Comparison of ENCODE assay signal across 8 mouse cellular contexts in the genomic region with DNA sequence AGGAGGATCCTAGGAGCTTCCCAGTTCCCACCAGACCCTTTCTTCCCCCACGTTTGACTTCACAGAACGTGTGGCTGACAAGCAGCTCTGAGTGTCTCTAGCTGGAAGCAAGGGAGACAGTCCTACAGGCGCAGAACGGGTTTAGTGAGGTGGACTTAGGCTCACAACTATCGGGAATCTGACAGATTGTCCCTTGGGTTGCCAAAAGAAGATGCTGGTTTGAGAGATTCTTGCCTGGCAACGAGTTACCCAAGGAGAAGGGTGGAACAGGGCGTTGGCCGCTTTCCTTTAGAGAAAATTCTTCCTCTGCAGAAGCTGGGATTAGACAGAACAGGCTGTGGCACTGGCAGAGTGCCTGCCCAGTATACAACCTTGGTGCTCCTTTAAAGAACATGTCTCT. TPM values are rescaled to one million over a fixed set of nuclear protein-coding genes. Genes with fewer than 3 reads are reported as not detected.
DNase-seq lines count a peak whose midpoint lies in the region; ATAC-seq and TF ChIP-seq lines count a peak whose summit lies in the region.

No protein-coding gene starts in this region.

- TF ChIP-seq CTCF in thymus, adult 2 months (IDR thresholded peaks at IDR 0.05; ENCODE audit: borderline replicate concordance, control insufficient read depth, extremely low read depth, insufficient read depth, low read length, poor library complexity), result no peak

- intact Hi-C loops in heart, postnatal 14 days (cut with DNase I), result no loop called here

- TF ChIP-seq POLR2A in thymus, adult 2 months (IDR thresholded peaks at IDR 0.05; ENCODE audit: control insufficient read depth, extremely low read depth, insufficient read depth, low read length, poor library complexity), result no peak

- H3K9ac ChIP-seq in forebrain, embryonic 13.5 days, result no peak overlapping the region
- peak overlapping the region; percentile 31; the same call in 1 of the 2 replicates for H3K9ac ChIP-seq in midbrain, embryonic 12.5 days (replicated peaks)

- peak overlapping the region; percentile 64 for H3K4me2 ChIP-seq in forebrain, embryonic 13.5 days
- H3K4me2 ChIP-seq in midbrain, embryonic 12.5 days (replicated peaks), result peak overlapping the region; percentile 75

- 32% methylated on average over 8 of the region's 8 CpGs for WGBS in forebrain, embryonic 13.5 days
- 40% methylated on average over 8 of the region's 8 CpGs for WGBS in midbrain, embryonic 12.5 days
- WGBS in thymus, adult 2 months, result 68% methylated on average over 8 of the region's 8 CpGs

- H3K36me3 ChIP-seq in forebrain, embryonic 13.5 days (ENCODE audit: poor library complexity, severe bottlenecking), result no peaks in the 10 kb centered on the region
- no peaks in the 10 kb centered on the region for H3K36me3 ChIP-seq in midbrain, embryonic 12.5 days
- no peaks in the 10 kb centered on the region for H3K36me3 ChIP-seq in thymus, adult 2 months (ENCODE audit: control insufficient read depth, insufficient read depth, low read length)

- peak overlapping the region; percentile 77 for H3K27ac ChIP-seq in forebrain, embryonic 13.5 days
- 0 out of 2 replicates have a peak overlapping the region, but pooled peaks have one; percentile 60 for H3K27ac ChIP-seq in midbrain, embryonic 12.5 days (replicated peaks)
- H3K27ac ChIP-seq in thymus, adult 2 months (ENCODE audit: control insufficient read depth, insufficient read depth, low read length), result no peak overlapping the region

- peak; percentile 78 for DNase-seq in heart, adult 11 months
- DNase-seq in heart, postnatal 14 days, result no peak
- peak; percentile 10 for DNase-seq in MN1 (ENCODE audit: low spot score)
- DNase-seq in B cell, adult 2 months, result no peak
- no peak for DNase-seq in thymus, adult 2 months

- H3K27me3 ChIP-seq in forebrain, embryonic 13.5 days, result peaks cover 28% of the 10 kb centered on the region
- H3K27me3 ChIP-seq in midbrain, embryonic 12.5 days, result peaks cover 55% of the 10 kb centered on the region
- H3K27me3 ChIP-seq in thymus, adult 2 months (ENCODE audit: control insufficient read depth, insufficient read depth, low read length), result peaks cover 15% of the 10 kb centered on the region

- peak overlapping the region; percentile 53 for H3K4me3 ChIP-seq in forebrain, embryonic 13.5 days
- peak overlapping the region; percentile 59; the same call in 1 of the 2 replicates for H3K4me3 ChIP-seq in midbrain, embryonic 12.5 days
- H3K4me3 ChIP-seq in thymus, adult 2 months (ENCODE audit: control insufficient read depth, insufficient read depth, low read length), result no peak overlapping the region

- 0 out of 2 replicates have a peak, but pooled peaks have one; percentile 27 for ATAC-seq in forebrain, embryonic 13.5 days
- ATAC-seq in midbrain, embryonic 12.5 days (ENCODE audit: low FRiP score, low read depth), result no peak
- no peak for ATAC-seq in erythroblast, adult 5-6 weeks (replicated peaks; ENCODE audit: low FRiP score, poor library complexity, severe bottlenecking)

- H3K4me1 ChIP-seq in forebrain, embryonic 13.5 days, result peaks cover 8% of the 10 kb centered on the region; the same call in 1 of the 2 replicates
- H3K4me1 ChIP-seq in midbrain, embryonic 12.5 days, result peaks cover 6% of the 10 kb centered on the region; the same call in 1 of the 2 replicates
- H3K4me1 ChIP-seq in thymus, adult 2 months (replicated peaks; ENCODE audit: control insufficient read depth, insufficient read depth, low read length), result peaks cover 7% of the 10 kb centered on the region

- H3K9me3 ChIP-seq in forebrain, embryonic 13.5 days (replicated peaks), result no peaks in the 10 kb centered on the region
- H3K9me3 ChIP-seq in midbrain, embryonic 12.5 days, result no peaks in the 10 kb centered on the region

RNA-seq across cellular contexts. Expression of a gene that starts 0.4 kb away (rescaled TPM):
- not detected for total RNA-seq in heart, postnatal 14 days (2021)
- 4.1 and 5.8 TPM in 2 replicates for polyA plus RNA-seq in forebrain, embryonic 13.5 days (2015; fragmentation: Nextera tagmentation; extraction: Ambion mirVana)
- polyA plus RNA-seq in midbrain, embryonic 12.5 days (2016; fragmentation: Nextera tagmentation; extraction: Ambion mirVana), result 4.4 and 6.5 TPM in 2 replicates
- not detected in 2 replicates for total RNA-seq in erythroblast, adult 5-6 weeks (2015; ENCODE audit: low replicate concordance)
- 0.56 TPM in 1 of 2 replicates, not detected in the other for total RNA-seq in erythroblast, adult 5-6 weeks (2017; ENCODE audit: low replicate concordance)
- polyA plus RNA-seq in thymus, adult 2 months (2012; rRNA removed), result 0.04 and 1.1 TPM in 2 replicates

RNA-seq across cellular contexts. Expression of a gene that starts 12.1 kb away (rescaled TPM):
- under 1 TPM; 0.15 to 0.22 TPM for total RNA-seq in heart, postnatal 14 days (2021)
- polyA plus RNA-seq in forebrain, embryonic 13.5 days (2015; fragmentation: Nextera tagmentation; extraction: Ambion mirVana), result 18.1 and 20.8 TPM in 2 replicates
- 32.1 and 32.9 TPM in 2 replicates for polyA plus RNA-seq in midbrain, embryonic 12.5 days (2016; fragmentation: Nextera tagmentation; extraction: Ambion mirVana)
- not detected in 2 replicates for total RNA-seq in erythroblast, adult 5-6 weeks (2015; ENCODE audit: low replicate concordance)
- not detected in 2 replicates for total RNA-seq in erythroblast, adult 5-6 weeks (2017; ENCODE audit: low replicate concordance)
- polyA plus RNA-seq in thymus, adult 2 months (2012; rRNA removed), result 0.23 and 0.26 TPM in 2 replicates

RNA-seq across cellular contexts. Expression of a gene that starts 57.4 kb away (rescaled TPM):
- 1 to 10 TPM; 5.8 to 6.3 TPM for total RNA-seq in heart, postnatal 14 days (2021)
- polyA plus RNA-seq in forebrain, embryonic 13.5 days (2015; fragmentation: Nextera tagmentation; extraction: Ambion mirVana), result 188 and 192 TPM in 2 replicates
- polyA plus RNA-seq in midbrain, embryonic 12.5 days (2016; fragmentation: Nextera tagmentation; extraction: Ambion mirVana), result 162 and 168 TPM in 2 replicates
- 0.58 and 4.0 TPM in 2 replicates for total RNA-seq in erythroblast, adult 5-6 weeks (2015; ENCODE audit: low replicate concordance)
- total RNA-seq in erythroblast, adult 5-6 weeks (2017; ENCODE audit: low replicate concordance), result 6.6 and 7.5 TPM in 2 replicates
- polyA plus RNA-seq in thymus, adult 2 months (2012; rRNA removed), result 20.0 and 20.2 TPM in 2 replicates

Comparison
In these comparisons a context has a peak if more than half of its experiments do, and no peak if none do; other contexts are left out.
1. DNase-seq: peak in heart, adult 11 months (single experiment) and MN1 (single experiment); none in heart, postnatal 14 days (0 of 2), B cell, adult 2 months (0 of 2) and thymus, adult 2 months (single experiment).
2. RNA of a gene that starts 12.1 kb away (polyA plus RNA-seq): 32.1 to 32.9 TPM in midbrain, embryonic 12.5 days and 18.1 to 20.8 TPM in forebrain, embryonic 13.5 days; 0.23 to 0.26 TPM in thymus, adult 2 months; every median in the first group is over 10 times any median in the second.